Mouse (Mus musculus) thymus, postnatal 36 days (tissue): Measurements from ENCODE around the gene Skiv2l.
A peak's percentile ranks its signal among the peaks of the same experiment; 100 is the strongest.
"Not testable (repeated sequence)": the region's sequence is repeated elsewhere in the genome, so short reads cannot be mapped to it uniquely, and the experiment has no call there.

Experiments
- DNase-seq, 2 experiments: peaks; one replicate each; pipeline ENCODE4 v3.0.0; 2022; ENCODE audit warnings: mixed read lengths in 2 of 2

The Skiv2l gene

DNA sequence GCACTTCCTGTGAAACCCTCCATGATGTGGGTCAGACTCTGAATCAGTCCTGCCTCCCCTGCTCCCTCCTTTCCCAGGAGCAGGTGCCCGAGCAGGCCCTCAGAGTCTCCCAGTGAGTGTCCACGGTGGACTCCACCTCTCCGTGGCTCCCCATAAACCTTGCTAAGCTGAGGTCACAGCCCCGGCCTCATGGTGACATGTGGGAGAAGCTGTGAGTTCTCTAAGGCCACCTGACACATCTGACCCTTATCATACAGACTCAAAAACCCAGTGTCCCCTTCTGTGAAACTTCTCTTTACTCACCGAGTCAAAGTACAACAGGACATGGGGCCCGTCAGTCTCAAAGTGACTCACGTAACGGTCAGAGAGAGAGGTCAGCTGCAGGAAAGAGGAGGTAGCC is 39.2 kb downstream of the Skiv2l start:
- not testable (repeated sequence) for DNase-seq

DNA sequence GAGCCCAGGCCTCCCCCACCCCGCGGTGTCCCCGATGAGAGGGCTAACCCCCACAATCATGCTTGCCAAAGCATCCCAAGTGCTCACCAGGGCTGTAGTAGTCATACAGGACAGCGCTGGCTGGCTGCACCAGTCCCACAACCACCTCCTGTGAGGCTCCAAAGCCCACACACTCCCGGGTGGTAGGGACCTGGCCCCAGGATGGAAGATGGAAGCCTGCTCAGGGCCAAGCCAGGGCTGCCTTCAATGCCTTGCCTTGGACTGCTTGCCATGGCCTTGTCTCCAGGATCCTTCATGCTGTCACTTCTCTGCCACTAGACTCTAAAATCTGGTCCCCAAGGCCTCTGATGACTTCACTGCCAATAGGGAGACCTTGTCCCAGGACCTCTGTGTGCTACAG is 39.6 kb downstream of the Skiv2l start:
- not testable (repeated sequence) for DNase-seq

GRCm38 (mm10) chr17:34808599-34809205 is 41.3 kb downstream of the Skiv2l start:
- DNase-seq, result no peak

DNA sequence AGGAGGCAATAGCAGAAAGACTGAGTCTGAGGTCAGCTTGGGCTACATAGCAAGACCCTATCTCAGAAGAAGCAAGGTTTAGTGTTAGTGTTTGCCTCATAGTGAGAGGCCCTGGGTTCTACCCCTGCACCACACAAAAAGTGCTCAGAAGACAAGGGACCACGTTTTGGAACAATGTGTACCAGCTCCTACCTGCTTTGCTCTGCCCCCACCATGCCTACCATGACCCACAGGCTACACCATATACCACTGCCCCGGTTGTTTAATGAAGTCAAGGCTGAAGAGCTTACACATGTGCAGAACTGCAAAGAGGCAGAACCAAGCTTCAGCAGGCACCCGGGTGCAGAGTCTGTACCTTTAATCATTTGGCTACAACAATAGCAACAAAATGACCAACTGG is 42.8 kb downstream of the Skiv2l start:
- no peak for DNase-seq

GRCm38 (mm10) chr17:34804871-34805562 is 45.0 kb downstream of the Skiv2l start:
- no peak for DNase-seq

GRCm38 (mm10) chr17:34804301-34804700 is 45.7 kb downstream of the Skiv2l start, which contains the start of gene Cyp21a1:
TSS of gene Cyp21a1 (minus strand) at chr17:34804561.
- not testable (repeated sequence) for DNase-seq

GRCm38 (mm10) chr17:34803367-34803766 is 46.6 kb downstream of the Skiv2l start:
- DNase-seq, result not testable (repeated sequence)

DNA sequence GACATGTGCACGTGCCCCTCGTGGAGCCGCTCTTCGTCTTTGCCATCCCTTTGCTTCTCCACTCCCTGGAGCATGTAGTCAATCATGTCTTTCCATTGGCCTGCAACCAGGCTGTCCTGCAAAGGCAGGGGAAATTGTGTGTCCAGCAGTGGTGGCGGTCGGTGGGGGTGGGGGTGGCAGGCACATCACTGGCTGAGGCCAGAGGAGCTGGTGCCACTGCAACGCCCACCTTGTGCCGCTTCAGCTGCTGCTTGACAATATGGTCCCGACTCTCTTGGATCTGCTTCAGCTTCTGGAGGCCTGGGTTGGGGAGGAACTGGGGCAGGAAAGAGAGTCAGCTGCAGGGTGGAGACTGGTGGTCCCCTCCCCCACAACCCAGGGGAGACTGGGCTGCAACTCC is 47.3 kb downstream of the Skiv2l start:
- not testable (repeated sequence) for DNase-seq

DNA sequence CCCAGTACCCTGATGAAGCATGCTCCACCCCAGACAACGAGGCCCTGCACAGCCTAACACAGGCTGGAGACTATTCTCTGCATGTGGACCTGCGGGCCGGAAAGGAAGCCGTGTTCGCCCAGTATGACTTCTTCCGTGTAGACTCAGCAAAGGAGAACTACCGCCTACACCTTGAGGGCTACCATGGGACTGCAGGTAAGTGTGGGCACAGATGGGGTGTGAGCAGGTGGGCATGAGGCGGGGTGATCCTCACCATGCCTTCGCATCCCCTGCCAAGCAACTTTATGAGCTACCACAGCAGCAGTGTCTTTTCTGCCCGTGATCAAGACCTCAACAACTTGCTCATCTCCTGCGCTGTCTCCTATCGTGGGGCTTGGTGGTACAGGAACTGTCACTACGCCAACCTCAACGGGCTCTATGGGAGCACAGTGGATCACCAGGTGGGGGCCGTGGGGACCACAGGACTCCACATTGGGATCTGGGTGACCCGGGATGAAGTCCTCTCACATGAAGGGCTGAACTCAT is 49.2 kb downstream of the Skiv2l start:
- not testable (repeated sequence) for DNase-seq

DNA sequence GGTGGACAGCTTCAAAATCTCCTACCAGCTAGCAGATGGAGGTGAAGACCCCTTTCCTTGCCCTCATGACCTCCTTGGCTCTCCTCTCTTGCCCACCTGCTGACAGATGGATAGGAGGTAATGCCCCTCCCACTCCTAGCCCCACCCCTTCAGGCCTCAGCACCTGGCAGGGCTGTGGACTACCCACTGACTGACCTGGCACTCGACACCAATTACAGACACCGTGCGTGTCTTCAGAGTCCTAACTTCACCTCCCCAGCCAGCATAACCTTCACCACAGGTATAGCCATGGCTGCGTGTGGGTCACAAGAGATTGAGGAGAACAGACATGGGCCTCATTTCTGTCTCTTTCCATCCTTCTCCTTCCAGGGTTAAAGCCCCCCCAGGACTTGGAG is 50.5 kb downstream of the Skiv2l start:
- no peak for DNase-seq

DNA sequence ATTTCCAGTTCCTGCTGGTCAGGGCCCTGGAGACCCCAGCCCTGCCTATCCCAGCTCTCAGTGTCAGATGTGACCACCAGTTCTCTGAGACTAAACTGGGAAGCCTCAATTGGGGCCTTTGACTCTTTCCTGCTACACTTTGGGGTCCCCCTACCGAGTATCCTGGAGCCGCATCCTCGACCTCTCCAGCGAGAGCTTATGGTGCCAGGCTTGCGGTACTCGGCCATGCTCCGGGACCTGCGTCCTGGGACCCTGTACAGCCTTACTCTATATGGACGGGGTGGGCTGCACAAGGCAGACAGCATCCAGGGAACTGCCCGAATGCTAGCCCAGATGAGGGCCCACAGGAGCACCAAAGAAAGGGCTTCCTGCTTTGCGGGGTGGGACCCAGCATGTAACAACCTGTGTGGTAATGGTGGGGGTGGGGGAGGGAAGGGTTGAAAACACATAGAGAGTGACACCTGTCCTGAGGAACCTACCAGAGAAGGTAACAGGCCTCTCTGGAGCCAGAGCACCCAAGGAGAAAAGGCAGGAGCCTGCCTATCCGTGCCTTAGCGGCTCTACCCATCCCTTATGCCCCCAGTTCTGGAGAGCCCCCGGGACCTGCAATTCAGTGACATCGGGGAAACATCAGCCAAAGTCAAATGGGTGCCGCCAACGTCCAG is 51.0 kb downstream of the Skiv2l start:
- no peak for DNase-seq

- DNase-seq, result not testable (repeated sequence)
These were observed 51.9 kb downstream of the Skiv2l start for GRCm38 (mm10) chr17:34798071-34798470.

- not testable (repeated sequence) for DNase-seq
These were observed 52.6 kb downstream of the Skiv2l start for GRCm38 (mm10) chr17:34797211-34797995.

GRCm38 (mm10) chr17:34796311-34797140 is 53.5 kb downstream of the Skiv2l start:
- no peak for DNase-seq

DNA sequence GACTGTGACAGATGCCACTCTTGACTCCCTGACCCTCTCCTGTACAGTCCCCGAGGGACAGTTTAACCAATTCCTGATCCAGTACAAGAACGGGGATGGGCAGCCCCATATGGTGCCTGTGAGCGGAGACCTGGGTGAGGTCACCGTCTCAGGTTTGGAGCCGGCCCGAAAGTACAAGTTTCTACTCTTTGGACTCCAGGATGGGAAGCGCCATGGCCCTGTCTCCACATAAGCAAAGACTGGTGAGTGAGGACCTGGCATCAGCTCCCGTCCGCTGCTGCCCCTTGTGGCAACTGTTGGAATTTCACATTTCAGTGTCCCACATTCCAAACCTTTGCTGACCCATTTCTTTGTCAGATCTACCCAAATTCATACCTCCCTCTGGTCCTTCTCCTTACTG is 54.4 kb downstream of the Skiv2l start:
- DNase-seq, result peak in 1 of 2 experiments; percentile 25

- no peak for DNase-seq
These were observed 55.0 kb downstream of the Skiv2l start for GRCm38 (mm10) chr17:34795016-34795415.
